Mouse (Mus musculus) T-helper 2 cell (primary cell): ENCODE measurements around the gene Gm20388.

Source experiments
- in situ Hi-C: fragments of 300-600 bp; cut with MboI, MseI; formaldehyde crosslinking; loops from one replicate; pipeline ENCODE4 v1.15.1; 2025; ENCODE audit warnings: high pct_unique_total_duplicates

Gene Gm20388

GRCm38 (mm10) chr8:120618110-120618509 lies 707.5 kb downstream of the Gm20388 start:
- in situ Hi-C loops, result no loop called here

GRCm38 (mm10) chr8:120619235-120620180 lies 708.9 kb downstream of the Gm20388 start:
- in situ Hi-C loops, result no loop called here

GRCm38 (mm10) chr8:120620441-120620840 lies 709.8 kb downstream of the Gm20388 start:
- in situ Hi-C loops, result no loop called here

- in situ Hi-C loops, result no loop called here
Observed at GRCm38 (mm10) chr8:120622161-120622560, 711.5 kb downstream of the Gm20388 start.

- in situ Hi-C loops, result no loop called here
Observed at GRCm38 (mm10) chr8:120623608-120624007, 713.0 kb downstream of the Gm20388 start.

- in situ Hi-C loops, result no loop called here
Observed at GRCm38 (mm10) chr8:120626461-120626860, 715.8 kb downstream of the Gm20388 start.

- in situ Hi-C loops, result no loop called here
Observed at GRCm38 (mm10) chr8:120627298-120627697, 716.7 kb downstream of the Gm20388 start.

GRCm38 (mm10) chr8:120630031-120630430 lies 719.4 kb downstream of the Gm20388 start:
- in situ Hi-C loops, result loop anchor here (10.0 kb wide), 1 partner anchor 1135 kb away; no protein-coding TSS in a partner anchor

GRCm38 (mm10) chr8:120630848-120631247 lies 720.2 kb downstream of the Gm20388 start:
- in situ Hi-C loops, result loop anchor here (10.0 kb wide), 1 partner anchor 1134 kb away; no protein-coding TSS in a partner anchor

- in situ Hi-C loops, result loop anchor here (10.0 kb wide), 1 partner anchor 1133 kb away; no protein-coding TSS in a partner anchor
Observed at GRCm38 (mm10) chr8:120631441-120632375, 721.1 kb downstream of the Gm20388 start.

- in situ Hi-C loops, result loop anchor here (10.0 kb wide), 1 partner anchor 1132 kb away; no protein-coding TSS in a partner anchor
Observed at GRCm38 (mm10) chr8:120632969-120633664, 722.5 kb downstream of the Gm20388 start.

- in situ Hi-C loops, result loop anchor here (10.0 kb wide), 1 partner anchor 1131 kb away; no protein-coding TSS in a partner anchor
Observed at GRCm38 (mm10) chr8:120633665-120634271, 723.1 kb downstream of the Gm20388 start.

- in situ Hi-C loops, result loop anchor here (10.0 kb wide), 1 partner anchor 1130 kb away; no protein-coding TSS in a partner anchor
Observed at GRCm38 (mm10) chr8:120634329-120634839, 723.7 kb downstream of the Gm20388 start.

- in situ Hi-C loops, result loop anchor here (10.0 kb wide), 1 partner anchor 694 kb away; no protein-coding TSS in a partner anchor
Observed at GRCm38 (mm10) chr8:120641245-120641644, 730.6 kb downstream of the Gm20388 start.

- in situ Hi-C loops, result loop anchor here (10.0 kb wide), 1 partner anchor 693 kb away; no protein-coding TSS in a partner anchor
Observed at GRCm38 (mm10) chr8:120642031-120642662, 731.5 kb downstream of the Gm20388 start.

GRCm38 (mm10) chr8:120644663-120645062 lies 734.0 kb downstream of the Gm20388 start:
- in situ Hi-C loops, result loop anchor here (10.0 kb wide), 1 partner anchor 690 kb away; no protein-coding TSS in a partner anchor

GRCm38 (mm10) chr8:120647532-120647931 lies 736.9 kb downstream of the Gm20388 start, which contains the start of gene 1190005I06Rik:
TSS of gene 1190005I06Rik (minus strand) at chr8:120647632.
- in situ Hi-C loops, result loop anchor here (10.0 kb wide), 1 partner anchor 687 kb away; no protein-coding TSS in a partner anchor

GRCm38 (mm10) chr8:120656322-120657052 lies 745.8 kb downstream of the Gm20388 start:
- in situ Hi-C loops, result no loop called here

GRCm38 (mm10) chr8:120657415-120657814 lies 746.8 kb downstream of the Gm20388 start:
- in situ Hi-C loops, result no loop called here
